In the genomic region with DNA sequence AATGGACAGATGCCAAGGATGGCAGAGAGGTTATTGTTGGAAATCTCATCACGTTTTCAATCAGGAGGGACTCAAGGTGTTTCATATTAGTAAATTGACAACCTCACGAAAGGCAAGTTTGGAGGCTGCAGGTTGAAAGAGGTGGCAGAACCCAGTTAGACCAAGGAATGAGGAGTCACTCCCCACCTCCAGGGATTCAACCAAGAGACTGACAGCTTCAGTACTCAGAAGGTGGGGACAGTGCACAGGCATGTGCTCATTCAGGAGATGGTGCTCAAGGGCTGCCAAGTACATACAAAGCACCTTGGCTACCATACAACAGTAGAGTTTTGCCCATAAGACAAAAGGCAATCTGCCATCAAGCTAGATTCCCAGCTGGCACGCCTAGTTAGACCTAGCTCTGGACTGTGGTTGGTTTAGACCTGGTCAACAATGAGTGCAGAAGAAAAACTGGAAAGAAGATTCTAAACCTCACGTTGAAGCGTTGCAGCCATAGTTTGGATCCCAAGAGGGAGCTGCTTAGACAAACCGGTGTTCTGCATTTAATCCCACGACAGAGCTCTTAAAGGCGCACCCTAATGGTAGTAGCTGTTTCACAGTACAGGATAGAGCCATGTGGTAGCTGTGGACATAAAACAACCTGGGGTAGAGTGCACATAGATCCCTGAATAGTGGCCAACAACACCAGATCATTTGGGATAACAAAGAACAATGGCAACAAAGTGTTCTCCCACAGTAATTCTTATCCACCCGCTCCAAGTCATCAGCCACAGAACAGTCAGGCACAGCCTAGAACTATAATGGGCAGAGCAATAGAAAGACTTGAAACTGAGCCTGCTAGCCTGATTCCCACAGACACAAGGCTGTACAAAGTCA, we compare ENCODE assay signal across 12 mouse cellular contexts. TPM values are rescaled to one million over a fixed set of nuclear protein-coding genes. Genes with fewer than 3 reads are reported as not detected.
DNase-seq lines count a peak whose midpoint lies in the region; ATAC-seq lines count a peak whose summit lies in the region.
"Had no signal": no experiment of that assay in that cellular context is flagged by ENCODE, and none has a peak within 500 bp of the region (broad histone marks: within the 10 kb centered on the region; RNA-seq: fewer than 3 reads in every experiment).

No protein-coding gene starts in this region.

- peak overlapping the region; percentile 75; the same call in 1 of the 2 replicates for H3K4me2 ChIP-seq in lung, embryonic 15.5 days
- H3K4me2 ChIP-seq in forebrain, embryonic 16.5 days (ENCODE audit: low read length), result peak overlapping the region; percentile 80
- 0 out of 2 replicates have a peak overlapping the region, but pooled peaks have one; percentile 60 for H3K4me2 ChIP-seq in stomach, embryonic 14.5 days (replicated peaks; ENCODE audit: low read depth, low read length)

- DNase-seq in heart, adult 18-20 months, result peak; percentile 31 to 37
- no peak for DNase-seq in heart, postnatal 4 days
- DNase-seq in lung, postnatal 4 days, result no peak
- DNase-seq in left cerebral cortex, postnatal 4 days, result no peak
- DNase-seq in adrenal gland, adult 2 months, result no peak
- DNase-seq: adrenal gland, postnatal 36 days; thymus, adult 2 months had no signal

- peaks cover 18% of the 10 kb centered on the region; the same call in 1 of the 2 replicates for H3K4me1 ChIP-seq in lung, embryonic 15.5 days
- peaks cover 18% of the 10 kb centered on the region for H3K4me1 ChIP-seq in forebrain, embryonic 16.5 days (replicated peaks; ENCODE audit: control insufficient read depth, insufficient read depth, low read length)
- H3K4me1 ChIP-seq in stomach, embryonic 14.5 days (ENCODE audit: control insufficient read depth, insufficient read depth, low read length), result no peaks in the 10 kb centered on the region; the same call in 1 of the 2 replicates

- H3K9me3 ChIP-seq in lung, embryonic 15.5 days, result no peaks in the 10 kb centered on the region
- no peaks in the 10 kb centered on the region for H3K9me3 ChIP-seq in forebrain, embryonic 16.5 days (ENCODE audit: control insufficient read depth, low read length)
- H3K9me3 ChIP-seq in stomach, embryonic 14.5 days (ENCODE audit: control insufficient read depth, low read depth, low read length), result no peaks in the 10 kb centered on the region

- intact Hi-C loops in left cerebral cortex, postnatal 4 days (cut with DNase I), result no loop called here

- 76% methylated on average over 9 of the region's 9 CpGs for WGBS in lung, embryonic 15.5 days
- 74% methylated on average over 9 of the region's 9 CpGs for WGBS in forebrain, embryonic 16.5 days
- 81% methylated on average over 9 of the region's 9 CpGs for WGBS in stomach, embryonic 14.5 days

- peaks cover 2% of the 10 kb centered on the region; the same call in 1 of the 2 replicates for H3K36me3 ChIP-seq in lung, embryonic 15.5 days
- no peaks in the 10 kb centered on the region for H3K36me3 ChIP-seq in forebrain, embryonic 16.5 days (ENCODE audit: control insufficient read depth, insufficient read depth)
- peaks cover 7% of the 10 kb centered on the region for H3K36me3 ChIP-seq in stomach, embryonic 14.5 days (ENCODE audit: control insufficient read depth, insufficient read depth, low read length)

- ATAC-seq in lung, embryonic 15.5 days (ENCODE audit: borderline replicate concordance, extremely low read depth, low FRiP score, low TSS enrichment), result no peak
- no peak for ATAC-seq in forebrain, embryonic 16.5 days
- ATAC-seq in stomach, embryonic 14.5 days (ENCODE audit: insufficient number of reproducible peaks, insufficient read depth, low FRiP score, low read depth), result no peak

- no peaks in the 10 kb centered on the region for H3K27me3 ChIP-seq in lung, embryonic 15.5 days
- no peaks in the 10 kb centered on the region for H3K27me3 ChIP-seq in forebrain, embryonic 16.5 days (replicated peaks; ENCODE audit: control insufficient read depth, insufficient read depth, low read length)
- H3K27me3 ChIP-seq in stomach, embryonic 14.5 days (ENCODE audit: control insufficient read depth, insufficient read depth, low read length), result no peaks in the 10 kb centered on the region

- H3K4me3 ChIP-seq in lung, embryonic 15.5 days, result no peak overlapping the region
- H3K4me3 ChIP-seq in forebrain, embryonic 16.5 days (replicated peaks; ENCODE audit: low read length), result peak overlapping the region; percentile 51
- H3K4me3 ChIP-seq in stomach, embryonic 14.5 days (ENCODE audit: low read depth, low read length), result no peak overlapping the region
- H3K4me3 ChIP-seq: left cerebral cortex, adult 2 months had no signal

- H3K27ac ChIP-seq in lung, embryonic 15.5 days, result no peak overlapping the region
- no peak overlapping the region for H3K27ac ChIP-seq in forebrain, embryonic 16.5 days (ENCODE audit: low read length)
- no peak overlapping the region; the same call in 1 of the 2 replicates for H3K27ac ChIP-seq in stomach, embryonic 14.5 days (ENCODE audit: low read length)
- H3K27ac ChIP-seq: left cerebral cortex, adult 2 months had no signal

- H3K9ac ChIP-seq in lung, embryonic 15.5 days, result no peak overlapping the region
- H3K9ac ChIP-seq in forebrain, embryonic 16.5 days (replicated peaks; ENCODE audit: low read depth, low read length), result no peak overlapping the region
- no peak overlapping the region for H3K9ac ChIP-seq in stomach, embryonic 14.5 days (replicated peaks; ENCODE audit: low read depth, low read length)

RNA-seq across cellular contexts. Expression of a gene that starts 27.5 kb away (rescaled TPM):
- 10 to 100 TPM; 13.4 to 13.6 TPM for total RNA-seq in heart, adult 18-20 months (2021)
- 10 to 100 TPM; 11.7 to 12.1 TPM for total RNA-seq in heart, postnatal 4 days (2021)
- 23.0 and 24.8 TPM in 2 replicates for polyA plus RNA-seq in lung, embryonic 15.5 days (2015; fragmentation: Nextera tagmentation; extraction: Ambion mirVana)
- polyA plus RNA-seq in forebrain, embryonic 16.5 days (2015; fragmentation: Nextera tagmentation; extraction: Ambion mirVana), result 9.7 and 11.2 TPM in 2 replicates
- polyA plus RNA-seq in stomach, embryonic 14.5 days (2014; fragmentation: Nextera tagmentation; extraction: Ambion mirVana), result 35.0 and 35.7 TPM in 2 replicates
- 1 to 10 TPM; 4.8 to 5.6 TPM for total RNA-seq in left cerebral cortex, postnatal 4 days (2021)
- 10 to 100 TPM; 20.4 to 33.6 TPM for total RNA-seq in adrenal gland, adult 2 months (2021)
- 6.6 and 7.0 TPM in 2 replicates for polyA plus RNA-seq in adrenal gland, adult 2 months (2012; rRNA removed)

RNA-seq across cellular contexts. Expression of a gene that starts 27.6 kb away (rescaled TPM):
- total RNA-seq in heart, adult 18-20 months (2021), result not detected
- total RNA-seq in heart, postnatal 4 days (2021), result under 1 TPM; 0.12 to 0.16 TPM
- polyA plus RNA-seq in lung, embryonic 15.5 days (2015; fragmentation: Nextera tagmentation; extraction: Ambion mirVana), result 0.76 and 1.5 TPM in 2 replicates
- polyA plus RNA-seq in forebrain, embryonic 16.5 days (2015; fragmentation: Nextera tagmentation; extraction: Ambion mirVana), result 32.8 and 39.8 TPM in 2 replicates
- polyA plus RNA-seq in stomach, embryonic 14.5 days (2014; fragmentation: Nextera tagmentation; extraction: Ambion mirVana), result 2.6 and 3.7 TPM in 2 replicates
- 10 to 100 TPM; 35.1 to 38.4 TPM for total RNA-seq in left cerebral cortex, postnatal 4 days (2021)
- under 1 TPM; 0.66 to 0.75 TPM for total RNA-seq in adrenal gland, adult 2 months (2021)
- polyA plus RNA-seq in adrenal gland, adult 2 months (2012; rRNA removed), result 0.16 and 0.19 TPM in 2 replicates
- total RNA-seq: megakaryocyte progenitor cell, adult 5-6 weeks had no signal

RNA-seq across cellular contexts. Expression of a gene that starts 44.5 kb away (rescaled TPM):
- 10 to 100 TPM; 36.9 to 39.7 TPM for total RNA-seq in heart, adult 18-20 months (2021)
- total RNA-seq in heart, postnatal 4 days (2021), result 10 to 100 TPM; 17.7 to 21.1 TPM
- 2.3 and 4.8 TPM in 2 replicates for polyA plus RNA-seq in lung, embryonic 15.5 days (2015; fragmentation: Nextera tagmentation; extraction: Ambion mirVana)
- polyA plus RNA-seq in forebrain, embryonic 16.5 days (2015; fragmentation: Nextera tagmentation; extraction: Ambion mirVana), result 0.96 and 1.0 TPM in 2 replicates
- polyA plus RNA-seq in stomach, embryonic 14.5 days (2014; fragmentation: Nextera tagmentation; extraction: Ambion mirVana), result 9.2 and 9.7 TPM in 2 replicates
- 1 to 10 TPM; 1.1 to 1.6 TPM for total RNA-seq in left cerebral cortex, postnatal 4 days (2021)
- 1 to 10 TPM; 1.8 to 2.9 TPM for total RNA-seq in adrenal gland, adult 2 months (2021)
- polyA plus RNA-seq in adrenal gland, adult 2 months (2012; rRNA removed), result 0.22 and 0.49 TPM in 2 replicates

RNA-seq across cellular contexts. Expression of a gene that starts 50.6 kb away (rescaled TPM):
- total RNA-seq in heart, adult 18-20 months (2021), result 10 to 100 TPM; 16.4 to 19.7 TPM
- 10 to 100 TPM; 14.6 to 14.7 TPM for total RNA-seq in heart, postnatal 4 days (2021)
- polyA plus RNA-seq in lung, embryonic 15.5 days (2015; fragmentation: Nextera tagmentation; extraction: Ambion mirVana), result 35.4 and 36.0 TPM in 2 replicates
- polyA plus RNA-seq in forebrain, embryonic 16.5 days (2015; fragmentation: Nextera tagmentation; extraction: Ambion mirVana), result 23.8 and 29.2 TPM in 2 replicates
- polyA plus RNA-seq in stomach, embryonic 14.5 days (2014; fragmentation: Nextera tagmentation; extraction: Ambion mirVana), result 43.6 and 47.8 TPM in 2 replicates
- 10 to 100 TPM; 11.0 to 12.2 TPM for total RNA-seq in left cerebral cortex, postnatal 4 days (2021)
- total RNA-seq in adrenal gland, adult 2 months (2021), result 10 to 100 TPM in 1 of 2 experiments, 1 to 10 TPM in 1; 7.4 to 13.3 TPM
- 0.33 and 0.63 TPM in 2 replicates for polyA plus RNA-seq in adrenal gland, adult 2 months (2012; rRNA removed)

Comparison
In these comparisons a context has a peak if more than half of its experiments do, and no peak if none do; other contexts are left out.
1. DNase-seq: peak in heart, adult 18-20 months (2 of 2); none in heart, postnatal 4 days (single experiment), lung, postnatal 4 days (0 of 2), left cerebral cortex, postnatal 4 days (single experiment) and adrenal gland, adult 2 months (single experiment).
2. RNA of a gene that starts 27.6 kb away (total RNA-seq): 35.1 to 38.4 TPM in left cerebral cortex, postnatal 4 days; 0.66 to 0.75 TPM in adrenal gland, adult 2 months, 0.12 to 0.16 TPM in heart, postnatal 4 days and not detected in heart, adult 18-20 months; every median in the first group is over 10 times any median in the second.
3. RNA of a gene that starts 44.5 kb away (total RNA-seq): 36.9 to 39.7 TPM in heart, adult 18-20 months and 17.7 to 21.1 TPM in heart, postnatal 4 days; 1.8 to 2.9 TPM in adrenal gland, adult 2 months and 1.1 to 1.6 TPM in left cerebral cortex, postnatal 4 days; every median in the first group is over 4 times any median in the second.
4. Peak in every context shown above with its lines, with median percentiles within 50 percentile points of each other: H3K4me2 ChIP-seq.